Mouse (Mus musculus): ENCODE data around the gene Nfkbie. TPM values are rescaled to one million over a fixed set of nuclear protein-coding genes. Genes with fewer than 3 reads are reported as not detected.

The Nfkbie gene
- total RNA-seq, 2 experiments from 2014 or later = 1.5 to 2.1 TPM

- intact Hi-C loops (cut with DNase I) = loop anchor here (2.0 kb wide), 1 partner anchor 35 kb away; no protein-coding TSS in a partner anchor
- DNase-seq = peak; percentile 74 to 79
These were observed 36.5 kb downstream of the Nfkbie start for GRCm38 (mm10) chr17:45591701-45592605.

- intact Hi-C loops (cut with DNase I) = loop anchor here (2.0 kb wide), 1 partner anchor 34 kb away; no protein-coding TSS in a partner anchor
- peak; percentile 70 to 73 for DNase-seq
These were observed 37.3 kb downstream of the Nfkbie start for GRCm38 (mm10) chr17:45592606-45593431.

DNA sequence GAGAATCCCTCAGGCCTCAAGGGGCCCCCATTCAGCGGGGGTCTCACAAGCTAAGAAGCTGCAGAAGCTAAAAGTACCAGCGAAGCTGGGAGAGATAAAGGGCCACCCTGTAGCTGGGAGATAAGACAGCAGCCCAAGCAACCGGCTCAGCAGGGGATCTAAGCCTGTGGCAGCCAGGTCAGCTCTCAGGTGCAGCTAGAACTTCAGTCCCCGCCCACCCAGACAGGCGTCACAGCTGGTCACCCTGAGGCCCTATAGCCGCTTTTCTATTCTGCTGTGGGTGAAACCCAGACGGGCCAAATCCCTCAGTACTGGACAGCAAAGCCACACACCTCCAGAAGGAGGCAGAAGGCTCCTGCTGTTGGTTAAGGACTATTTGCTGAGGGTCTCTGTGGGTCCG lies 38.0 kb downstream of the Nfkbie start:
- intact Hi-C loops (cut with DNase I) = loop anchor here (2.0 kb wide), 1 partner anchor 33 kb away; no protein-coding TSS in a partner anchor

GRCm38 (mm10) chr17:45594195-45594594 lies 38.7 kb downstream of the Nfkbie start:
- no peak for DNase-seq
- intact Hi-C loops (cut with DNase I) = no loop called here

More for the DNA sequence above, 38.0 kb downstream of the Nfkbie start:
- no peak for DNase-seq

GRCm38 (mm10) chr17:45594881-45595735 lies 39.6 kb downstream of the Nfkbie start:
- DNase-seq = peak; percentile 89 to 90

GRCm38 (mm10) chr17:45595736-45596390 lies 40.4 kb downstream of the Nfkbie start:
- intact Hi-C loops (cut with DNase I) = loop anchor here (2.0 kb wide), 1 partner anchor 13 kb away; no protein-coding TSS in a partner anchor

More at GRCm38 (mm10) chr17:45594881-45595735, 39.6 kb downstream of the Nfkbie start:
- intact Hi-C loops (cut with DNase I) = no loop called here

GRCm38 (mm10) chr17:45596631-45597396 lies 41.3 kb downstream of the Nfkbie start:
- intact Hi-C loops (cut with DNase I) = loop anchor here (2.0 kb wide), 1 partner anchor 14 kb away; no protein-coding TSS in a partner anchor

More at GRCm38 (mm10) chr17:45595736-45596390, 40.4 kb downstream of the Nfkbie start:
- no peak for DNase-seq

DNA sequence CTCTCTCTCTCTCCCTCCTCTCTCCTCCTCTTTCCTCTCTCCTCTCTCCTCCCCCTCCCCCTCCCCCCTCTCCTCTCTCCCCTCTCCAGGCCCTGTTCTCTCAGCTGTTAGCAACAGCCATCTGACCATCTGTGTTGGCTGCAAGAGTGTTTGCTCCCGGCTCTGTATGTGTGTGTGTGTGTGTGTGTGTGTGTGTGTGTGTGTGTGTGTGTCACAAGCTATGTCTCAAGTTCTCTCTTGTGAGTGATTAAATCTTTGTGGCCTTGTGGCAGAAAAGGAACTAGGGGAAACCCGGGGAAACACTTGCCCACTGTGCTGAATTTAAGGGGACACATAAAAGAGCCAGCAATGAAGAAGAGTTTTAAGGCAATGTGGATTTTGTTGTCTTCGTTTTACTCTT lies 42.3 kb downstream of the Nfkbie start:
- DNase-seq = peak in 1 of 2 experiments; percentile 57
- intact Hi-C loops (cut with DNase I) = loop anchor here (2.0 kb wide), 1 partner anchor 15 kb away; no protein-coding TSS in a partner anchor

More at GRCm38 (mm10) chr17:45596631-45597396, 41.3 kb downstream of the Nfkbie start:
- DNase-seq = peak; percentile 80 to 89

GRCm38 (mm10) chr17:45598376-45598775 lies 42.9 kb downstream of the Nfkbie start:
- intact Hi-C loops (cut with DNase I) = no loop called here
- no peak for DNase-seq

- intact Hi-C loops (cut with DNase I) = no loop called here
- no peak for DNase-seq
These were observed 43.4 kb downstream of the Nfkbie start for GRCm38 (mm10) chr17:45598891-45599290.

GRCm38 (mm10) chr17:45599446-45600242 lies 44.1 kb downstream of the Nfkbie start, which contains the start of gene Slc29a1:
TSS of gene Slc29a1 (minus strand) at chr17:45599606.
- DNase-seq = peak; percentile 75 to 80
- intact Hi-C loops (cut with DNase I) = no loop called here

GRCm38 (mm10) chr17:45600267-45600666 lies 44.8 kb downstream of the Nfkbie start:
- intact Hi-C loops (cut with DNase I) = no loop called here
- DNase-seq = no peak

DNA sequence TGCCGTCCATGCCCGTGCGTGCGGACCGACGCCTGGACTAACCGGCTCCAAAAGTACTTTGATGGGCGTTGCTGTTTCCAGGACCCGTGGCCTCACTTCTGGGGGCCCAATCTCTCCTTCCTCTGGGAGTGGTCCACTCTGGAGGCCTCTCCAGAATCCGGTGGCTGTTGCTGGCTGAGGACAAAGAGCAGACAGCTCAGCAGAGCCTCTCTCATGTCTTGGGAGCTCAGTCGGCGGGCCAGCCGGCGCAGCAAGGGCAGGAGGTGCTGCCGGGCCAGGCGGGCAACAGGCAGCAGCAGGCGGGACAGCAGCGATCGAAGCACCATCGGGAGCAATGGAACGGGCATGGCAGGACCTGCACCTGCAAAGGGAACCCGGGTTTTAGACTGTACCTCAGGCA lies 45.8 kb downstream of the Nfkbie start:
- DNase-seq = no peak

GRCm38 (mm10) chr17:45601877-45602304 lies 46.4 kb downstream of the Nfkbie start, which contains the start of gene Mymx:
TSS of gene Mymx (minus strand) at chr17:45602102.
- intact Hi-C loops (cut with DNase I) = no loop called here
- DNase-seq = no peak

More for the DNA sequence above, 45.8 kb downstream of the Nfkbie start:
- intact Hi-C loops (cut with DNase I) = no loop called here

DNA sequence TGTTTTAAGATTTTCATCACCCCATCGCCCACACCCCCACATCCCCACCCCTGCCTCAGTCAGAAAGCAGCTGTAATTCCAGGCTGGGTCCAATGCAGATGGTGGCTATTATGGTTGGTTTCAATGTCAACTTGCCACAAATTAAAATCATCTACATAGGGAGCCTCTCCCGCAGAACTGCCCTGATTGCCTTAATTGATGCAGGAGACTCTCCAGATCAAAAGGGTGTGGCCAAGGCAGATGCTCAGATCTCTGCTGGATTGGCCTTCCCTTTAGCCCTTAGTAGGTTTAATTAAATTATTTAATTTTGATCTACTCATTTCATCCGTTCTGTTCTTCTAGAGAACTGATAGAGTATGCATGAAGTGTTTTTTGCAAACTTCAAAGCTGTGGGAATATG lies 47.5 kb downstream of the Nfkbie start:
- intact Hi-C loops (cut with DNase I) = no loop called here
- DNase-seq = no peak

- no peak for DNase-seq
- intact Hi-C loops (cut with DNase I) = no loop called here
These were observed 51.7 kb downstream of the Nfkbie start for GRCm38 (mm10) chr17:45606992-45607879.

Data from heart, postnatal 14 days (tissue).